Mouse (Mus musculus): ENCODE data around the gene Gm20937.
"Not testable (repeated sequence)": the region's sequence is repeated elsewhere in the genome, so short reads cannot be mapped to it uniquely, and the experiment has no call there.

The Gm20937 gene

GRCm38 (mm10) chrY:68294798-68295197 lies at the start of gene Gm20937:
Gene Gm20937, minus strand, starts transcription at chrY:68294898.
- not testable (repeated sequence) for DNase-seq
